Mouse (Mus musculus): ENCODE data around the gene Fam98b.

The Fam98b gene

DNA sequence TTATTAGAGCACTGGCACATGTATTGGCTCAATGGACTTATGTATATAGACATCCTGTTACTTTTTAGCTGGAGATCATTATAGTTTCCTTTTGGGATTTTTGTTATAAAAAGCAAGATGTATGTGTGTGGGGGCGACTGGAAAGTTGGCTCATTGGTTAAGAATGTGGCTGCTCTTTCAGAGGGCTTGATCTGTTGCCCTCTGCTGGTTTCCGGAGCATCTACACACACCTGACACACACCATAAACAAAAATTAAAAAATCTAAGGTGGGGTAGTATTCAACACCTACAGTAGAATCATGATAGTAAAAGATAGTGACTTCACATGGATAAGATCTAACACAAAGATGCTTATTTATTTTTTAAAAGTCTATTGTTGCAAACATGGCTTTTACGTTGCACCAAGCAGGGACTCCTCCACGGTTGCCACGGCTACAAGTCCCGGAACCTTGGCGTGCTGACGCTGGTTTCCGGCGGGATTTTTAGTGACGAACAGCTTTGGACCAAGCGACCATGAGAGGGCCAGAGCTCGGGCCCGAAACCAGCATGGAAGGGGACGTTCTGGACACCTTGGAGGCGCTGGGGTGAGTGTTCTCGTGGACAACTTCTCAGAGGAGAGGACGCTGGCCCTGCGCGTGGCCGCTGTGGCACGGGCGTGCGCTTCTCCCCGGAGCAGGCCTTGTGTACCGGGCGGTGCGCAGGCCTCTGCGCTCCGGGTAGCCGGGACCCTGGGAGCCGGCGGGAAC, at the start of gene Fam98b:
Gene Fam98b, plus strand, starts transcription at position 485 of the 746 bp plus-strand sequence.
- peak; percentile 86 for DNase-seq

DNA sequence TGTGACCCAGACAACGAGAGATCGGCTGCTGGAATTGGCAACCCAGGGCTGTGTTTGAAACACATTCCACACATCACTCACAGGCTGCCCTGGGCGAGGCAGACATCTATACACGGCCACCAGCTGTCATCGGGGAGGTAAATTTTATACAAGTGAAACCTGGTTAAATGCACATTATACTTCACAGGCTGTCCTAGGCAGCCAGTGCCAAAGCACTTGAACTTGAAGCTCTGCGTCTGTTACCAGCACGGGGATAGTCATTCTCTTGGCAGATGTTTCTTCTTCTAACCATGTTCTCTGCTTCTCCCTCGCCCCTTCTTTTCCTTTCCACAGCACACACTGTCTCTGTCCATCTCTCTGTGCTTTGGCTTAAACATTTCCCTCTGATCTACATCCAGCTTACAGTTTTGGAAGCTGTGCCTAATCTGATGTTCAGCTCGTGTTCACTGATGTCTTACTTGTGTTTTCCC, 48.6 kb upstream of the Fam98b start:
- DNase-seq, result no peak

DNA sequence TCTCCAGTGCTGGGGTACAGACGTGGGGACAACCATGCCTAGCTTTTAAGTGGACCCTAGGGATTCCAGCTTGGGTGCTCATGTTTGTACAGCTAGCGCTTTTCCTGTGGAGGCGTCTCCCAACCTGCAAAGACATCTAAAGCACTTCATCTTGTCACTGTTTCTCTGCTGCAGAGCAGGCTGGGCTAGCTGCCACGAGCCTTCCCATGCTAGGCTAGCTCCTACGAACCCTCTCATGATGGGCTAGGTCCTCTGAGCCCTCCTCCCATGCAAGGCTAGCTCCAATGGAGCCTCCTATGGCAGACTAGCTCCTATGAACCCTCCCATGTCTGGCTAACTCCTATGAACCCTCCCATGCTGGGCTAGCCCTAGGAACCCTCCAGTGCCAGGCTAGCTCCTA, 46.2 kb upstream of the Fam98b start:
- DNase-seq, result peak; percentile 41

DNA sequence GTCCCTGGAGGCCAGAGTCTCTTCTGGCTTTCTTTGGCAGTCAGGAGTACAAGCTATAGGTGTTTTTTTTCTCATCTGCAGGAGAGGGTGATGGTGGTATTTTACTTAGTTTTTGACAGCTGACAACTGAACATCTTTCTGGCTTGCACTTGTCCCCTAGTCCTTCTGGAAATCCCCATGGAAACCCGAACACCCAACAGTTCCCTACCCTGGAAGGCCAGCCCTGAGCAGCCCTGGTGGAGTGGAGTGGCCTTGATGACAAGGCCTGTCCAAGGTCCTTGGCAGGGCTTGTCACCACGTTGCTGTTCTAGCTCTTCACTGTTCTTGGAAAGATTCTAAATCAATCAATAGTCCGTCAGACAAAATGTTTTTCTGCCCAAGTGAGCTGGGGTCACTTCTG, 45.0 kb upstream of the Fam98b start:
- DNase-seq, result no peak

DNA sequence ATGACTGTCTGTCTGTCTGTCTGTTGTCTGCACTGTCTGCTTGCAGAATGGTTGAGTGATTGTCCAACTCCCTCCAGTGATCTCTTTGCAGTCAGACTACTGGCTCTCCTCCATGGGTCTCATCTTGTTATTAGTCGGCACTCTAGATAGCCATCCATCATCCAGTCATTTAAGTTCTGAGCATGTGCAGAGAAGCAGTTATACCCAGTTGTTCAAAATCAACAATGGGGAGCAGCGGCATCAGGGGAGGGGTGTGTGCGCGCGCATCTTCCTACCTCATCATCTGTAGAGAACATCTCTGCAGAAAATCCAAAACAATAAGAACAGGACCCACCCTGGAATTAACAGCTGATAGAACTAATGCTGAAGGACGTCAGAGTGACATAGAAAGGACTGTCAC, 44.5 kb upstream of the Fam98b start:
- no peak for DNase-seq

DNA sequence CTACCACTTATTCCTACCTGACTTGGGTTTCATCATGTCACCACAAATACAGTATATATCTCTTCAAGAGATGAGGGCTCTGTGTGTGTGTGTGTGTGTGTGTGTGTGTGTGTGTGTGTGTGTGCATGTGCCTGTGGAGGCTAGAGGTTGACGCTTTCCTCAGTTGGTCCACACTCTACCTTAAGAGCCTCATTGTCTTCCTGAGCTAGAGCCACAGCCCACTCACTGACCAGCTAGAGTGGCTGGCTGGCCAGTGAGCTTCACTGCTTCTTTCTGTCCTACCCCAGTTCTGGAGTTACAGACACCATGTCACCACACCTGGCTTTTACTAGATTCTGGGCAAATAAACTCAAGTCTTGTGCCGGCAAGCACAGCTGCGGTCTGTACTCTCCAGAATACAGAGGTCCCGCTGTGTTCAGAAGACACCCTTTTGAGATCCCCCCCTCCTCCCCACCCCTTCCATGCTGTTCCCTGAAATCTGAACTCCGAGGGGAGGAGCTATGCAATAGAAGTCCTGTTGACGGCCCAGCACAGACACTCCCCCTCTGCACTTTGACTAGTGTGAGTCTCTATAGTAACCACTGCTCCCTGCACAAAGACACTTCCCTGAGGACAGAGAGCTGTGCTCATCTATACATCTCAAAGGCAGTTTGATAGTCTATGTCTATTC, 39.0 kb upstream of the Fam98b start:
- DNase-seq, result no peak

DNA sequence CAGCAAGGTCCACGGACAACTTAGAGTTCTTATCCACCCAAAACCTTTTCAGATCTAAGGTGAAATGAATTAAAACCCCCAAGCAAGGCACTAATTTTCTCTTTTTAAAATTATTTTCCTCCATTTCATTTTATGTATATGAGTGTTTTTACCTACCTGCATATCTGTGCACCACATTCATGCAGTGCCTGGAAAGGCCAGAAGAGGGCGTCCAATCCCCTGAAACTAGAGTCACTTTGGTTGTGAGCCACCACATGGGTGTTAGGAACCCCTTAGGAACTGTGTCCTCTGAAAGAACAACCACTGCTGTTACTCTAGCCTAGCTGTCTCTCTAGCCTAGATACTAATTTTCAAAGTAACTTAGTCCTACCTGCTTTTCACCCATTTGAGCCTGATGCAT, 33.4 kb upstream of the Fam98b start:
- no peak for DNase-seq

DNA sequence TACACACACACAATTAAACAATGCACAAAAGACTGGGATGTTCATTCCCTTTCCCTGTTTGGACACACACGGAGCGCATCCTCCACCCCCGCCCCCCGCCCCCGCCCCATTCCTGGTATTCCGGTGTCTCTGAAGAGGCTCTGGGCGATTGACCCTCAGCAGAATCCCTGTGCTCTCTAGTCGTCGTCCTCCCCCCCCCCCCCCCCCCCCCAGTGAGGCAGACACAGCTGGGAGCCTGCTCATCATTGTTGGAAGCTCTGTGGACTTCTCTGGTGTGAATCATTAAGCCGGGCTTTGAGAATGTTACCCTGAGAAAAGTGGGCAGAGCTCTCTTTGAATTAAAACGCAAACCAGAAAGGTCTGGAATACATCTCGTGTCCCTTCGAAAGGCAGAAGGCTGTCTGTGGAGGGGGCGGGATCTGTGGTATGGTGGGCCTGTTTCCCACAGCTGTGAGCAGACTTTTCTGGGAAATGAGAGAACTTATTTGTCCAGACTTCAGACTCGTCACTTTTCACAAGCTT, 31.8 kb upstream of the Fam98b start:
- no peak for DNase-seq

DNA sequence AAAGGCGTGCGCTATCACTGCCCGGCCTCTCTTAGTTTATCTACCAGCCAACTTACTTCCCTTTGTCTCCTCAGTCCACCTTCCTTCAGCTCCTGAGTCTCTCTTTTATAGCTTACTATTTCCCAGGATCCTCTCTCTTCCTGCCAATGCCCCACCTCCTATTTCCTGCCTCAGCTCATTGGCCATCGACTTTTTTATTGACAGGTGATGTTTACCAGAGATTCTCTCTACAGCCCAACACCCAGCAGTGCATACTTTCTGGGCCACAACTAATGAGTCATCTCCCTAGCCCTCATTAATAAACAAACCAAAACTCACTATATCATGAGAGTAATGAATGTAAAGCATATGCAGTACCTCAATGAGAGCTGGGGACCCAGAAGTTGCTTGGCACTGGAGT, 30.0 kb upstream of the Fam98b start:
- no peak for DNase-seq

DNA sequence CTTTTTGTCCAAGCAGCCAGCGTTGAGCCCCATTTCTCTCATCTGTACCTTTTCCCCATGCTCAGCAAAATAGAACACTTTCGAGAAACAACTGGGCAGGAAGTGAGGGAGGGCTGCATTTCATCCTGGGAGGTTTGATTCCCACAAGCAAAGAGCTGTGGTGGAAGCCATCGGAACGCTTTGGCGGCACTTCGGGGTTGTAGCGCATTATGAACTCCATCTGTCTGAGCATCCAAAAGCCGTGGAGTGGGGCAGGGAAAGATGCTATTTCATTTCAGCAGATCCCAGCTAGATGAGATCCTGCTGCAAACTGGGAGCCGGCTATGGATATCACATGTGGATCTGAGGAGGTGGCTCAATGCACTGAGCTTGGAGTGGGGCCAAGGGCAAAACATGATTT, 26.9 kb upstream of the Fam98b start:
- no peak for DNase-seq

DNA sequence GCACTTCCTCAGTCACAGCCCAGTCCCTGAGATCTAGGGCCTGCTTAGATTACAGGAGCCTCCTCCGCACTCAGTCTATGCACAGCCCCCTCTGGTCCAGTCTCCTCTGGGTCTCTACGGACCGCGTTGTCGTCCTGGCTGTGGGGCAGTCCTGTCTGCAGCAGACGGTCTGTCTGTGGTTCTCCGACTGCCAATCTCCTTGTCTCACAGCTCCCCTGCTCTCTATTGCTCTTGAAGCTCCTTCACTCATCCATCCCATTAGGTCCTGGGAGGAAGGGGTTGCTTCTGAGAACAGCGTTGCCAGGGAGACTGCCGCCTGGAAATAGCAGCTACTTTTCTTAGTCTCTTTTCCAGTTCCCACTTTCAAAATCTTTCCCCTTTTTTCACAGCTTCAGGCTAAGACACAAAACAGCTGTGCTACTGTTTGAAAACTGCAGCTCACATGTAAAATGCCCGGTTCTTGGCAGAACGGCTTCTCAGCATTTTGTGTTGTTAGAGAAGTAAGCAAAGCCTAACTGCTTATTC, 20.9 kb upstream of the Fam98b start:
- peak; percentile 12 for DNase-seq

DNA sequence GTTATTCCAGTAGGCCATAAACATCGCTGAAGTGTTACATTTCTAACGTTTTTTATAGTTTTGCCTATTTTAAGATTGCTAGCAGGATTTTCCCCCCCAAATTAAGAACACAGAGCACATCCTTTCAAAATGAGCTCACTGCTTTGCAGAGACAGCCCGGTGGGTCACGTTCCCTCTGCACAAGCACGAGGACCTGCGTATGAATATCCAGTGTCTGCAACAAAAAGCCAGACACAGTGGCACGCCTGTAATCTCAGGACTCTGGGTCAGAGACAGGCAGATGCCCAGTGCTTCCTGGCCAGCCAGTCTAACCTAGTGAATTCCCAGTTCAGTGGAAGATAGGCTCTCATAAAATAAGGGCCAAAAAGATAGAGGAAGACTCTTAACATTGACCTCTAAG, 19.3 kb upstream of the Fam98b start:
- DNase-seq, result peak; percentile 19

DNA sequence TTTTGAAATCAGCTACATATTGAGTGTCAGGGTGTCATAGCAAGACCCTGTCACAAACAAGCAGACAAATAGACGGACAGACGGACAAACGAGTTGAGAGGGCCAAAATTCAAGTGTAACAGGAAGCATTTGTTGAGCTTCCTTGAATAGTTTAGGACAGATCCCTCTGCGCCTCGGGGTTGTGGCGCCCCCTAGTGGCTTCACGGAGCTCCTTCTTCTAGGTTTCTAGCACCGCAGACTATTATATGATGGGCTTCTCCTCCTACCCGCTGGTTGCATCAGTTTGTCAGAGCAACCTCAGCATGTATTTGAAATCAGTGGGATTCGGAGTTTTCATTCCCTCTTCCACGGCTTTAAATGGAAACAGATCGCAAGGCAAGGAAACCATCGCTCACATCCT, 18.3 kb upstream of the Fam98b start:
- DNase-seq, result peak; percentile 94

DNA sequence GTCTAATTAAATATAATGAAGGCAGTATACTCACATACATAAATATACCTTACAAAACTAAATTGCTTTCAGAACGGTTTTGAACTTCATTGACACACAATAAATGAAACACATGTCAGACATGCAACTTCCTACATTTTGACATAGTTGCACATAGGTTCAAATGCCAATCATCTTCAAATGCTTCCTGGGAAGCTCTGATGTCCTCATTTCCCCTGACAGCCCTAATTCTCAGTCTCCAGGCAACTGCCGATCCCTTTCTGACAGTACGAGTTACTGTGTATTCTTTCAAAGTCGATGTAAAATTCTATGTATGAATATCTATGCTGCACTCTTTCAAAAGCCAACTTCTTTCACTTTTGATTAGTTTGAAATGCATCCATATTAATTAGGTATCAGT, 7.6 kb upstream of the Fam98b start:
- DNase-seq, result no peak

DNA sequence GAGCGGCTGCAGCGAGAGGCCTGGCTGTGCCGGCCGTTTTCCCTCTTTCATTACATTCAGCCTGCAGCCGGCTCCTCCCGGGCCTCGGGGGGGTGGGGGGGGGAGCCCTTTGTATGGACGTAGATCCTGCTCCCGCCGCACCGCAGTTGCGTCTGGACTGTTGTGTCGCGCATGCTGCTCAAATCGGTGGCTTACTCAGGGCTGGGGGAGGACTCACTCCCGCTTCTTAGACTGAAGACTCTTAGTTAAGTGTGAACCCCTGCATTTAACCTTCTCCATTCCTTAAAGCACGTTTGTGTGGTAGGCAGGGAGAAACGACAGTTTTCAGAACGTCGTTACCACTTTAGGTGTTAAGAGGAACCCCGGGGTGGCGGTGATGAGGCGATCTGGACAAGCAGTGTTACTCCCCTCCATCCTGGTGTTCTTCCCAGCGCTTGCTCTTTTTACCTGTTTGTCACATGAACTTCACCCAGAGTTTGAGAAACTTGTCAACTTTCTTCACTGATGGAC, 517 bp downstream of the Fam98b start:
- no peak for DNase-seq

DNA sequence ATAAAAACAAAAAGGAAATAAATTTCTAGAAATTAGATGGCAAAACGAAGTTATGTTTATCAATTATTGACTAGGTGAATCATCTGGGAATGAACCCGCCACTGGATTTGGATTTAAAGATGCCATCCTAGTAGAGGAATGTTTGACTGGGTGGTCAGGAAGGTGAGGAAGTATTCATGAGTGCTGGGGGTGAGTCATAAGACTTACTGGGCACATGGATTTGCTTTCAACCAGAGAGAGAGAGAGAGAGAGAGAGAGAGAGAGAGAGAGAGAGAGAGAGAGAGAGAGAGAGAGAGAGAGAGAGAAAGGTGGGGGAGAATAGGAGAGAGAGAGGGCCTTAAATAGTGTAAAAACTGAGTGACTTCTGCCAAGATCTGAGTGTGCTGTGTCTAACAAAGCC, 5.9 kb downstream of the Fam98b start:
- no peak for DNase-seq

DNA sequence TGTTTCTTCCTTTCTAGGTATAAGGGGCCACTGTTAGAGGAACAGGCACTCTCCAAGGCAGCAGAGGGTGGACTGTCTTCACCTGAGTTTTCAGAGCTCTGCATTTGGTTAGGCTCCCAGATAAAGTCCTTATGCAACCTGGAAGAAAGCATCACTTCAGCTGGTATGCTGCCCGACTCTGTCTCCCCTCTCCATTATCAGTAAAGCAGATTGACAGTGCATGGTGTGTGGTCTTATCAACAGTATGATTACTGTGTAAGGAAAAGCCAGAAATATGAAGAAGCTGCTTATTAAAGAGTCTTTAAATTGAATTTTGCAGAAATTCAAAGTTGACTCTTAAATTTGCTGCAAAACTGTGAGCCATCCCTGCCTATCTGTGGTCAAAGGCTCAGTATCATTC, 8.1 kb downstream of the Fam98b start:
- no peak for DNase-seq

DNA sequence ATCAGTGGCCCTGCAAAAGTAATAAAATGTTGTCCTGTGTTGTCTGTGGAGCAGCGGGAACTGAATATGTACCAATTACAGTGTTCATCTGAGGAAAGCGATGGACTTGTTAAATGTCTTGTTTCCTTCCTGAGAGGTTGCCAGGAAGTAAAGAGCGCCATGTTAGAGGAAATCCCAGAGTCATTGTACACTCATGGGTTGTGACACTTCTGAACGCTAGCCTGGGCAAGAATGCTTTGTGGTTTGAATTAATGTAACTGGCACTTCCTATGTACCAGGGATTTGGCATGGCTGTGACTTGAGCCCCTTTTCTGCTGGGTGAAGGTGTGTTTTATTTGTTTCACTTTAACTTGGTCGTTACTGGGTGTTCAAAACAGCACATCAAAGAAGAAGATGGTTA, 12.6 kb downstream of the Fam98b start:
- DNase-seq, result no peak

DNA sequence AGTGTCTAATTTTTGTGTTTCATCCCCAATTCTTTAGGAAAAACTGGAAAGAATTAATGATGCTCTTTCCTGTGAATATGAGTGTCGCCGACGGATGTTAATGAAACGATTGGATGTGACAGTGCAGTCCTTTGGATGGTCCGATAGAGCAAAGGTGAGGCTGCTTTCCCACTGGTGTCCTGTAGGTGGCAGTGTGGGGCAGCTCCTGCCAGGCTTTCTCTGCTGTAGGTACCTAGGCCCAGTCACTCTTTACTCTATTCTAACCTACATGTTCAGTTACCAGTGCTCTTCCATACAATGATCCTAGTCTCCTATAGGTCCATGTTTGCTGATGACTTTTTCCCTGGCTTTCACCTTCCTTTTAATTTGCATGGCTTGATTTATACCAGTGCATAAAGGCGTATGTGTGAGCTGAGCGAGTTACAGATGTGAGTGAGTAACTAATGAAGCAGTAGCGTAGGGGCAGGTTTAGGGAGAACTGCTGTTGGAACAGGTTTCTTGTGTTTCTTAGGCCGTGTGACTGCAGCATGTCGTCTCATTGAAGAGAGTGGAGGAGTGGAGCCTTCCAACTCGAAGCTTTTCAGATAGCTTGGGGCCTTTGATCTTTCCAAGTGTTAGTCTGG, 14.4 kb downstream of the Fam98b start:
- peak; percentile 38 for DNase-seq

DNA sequence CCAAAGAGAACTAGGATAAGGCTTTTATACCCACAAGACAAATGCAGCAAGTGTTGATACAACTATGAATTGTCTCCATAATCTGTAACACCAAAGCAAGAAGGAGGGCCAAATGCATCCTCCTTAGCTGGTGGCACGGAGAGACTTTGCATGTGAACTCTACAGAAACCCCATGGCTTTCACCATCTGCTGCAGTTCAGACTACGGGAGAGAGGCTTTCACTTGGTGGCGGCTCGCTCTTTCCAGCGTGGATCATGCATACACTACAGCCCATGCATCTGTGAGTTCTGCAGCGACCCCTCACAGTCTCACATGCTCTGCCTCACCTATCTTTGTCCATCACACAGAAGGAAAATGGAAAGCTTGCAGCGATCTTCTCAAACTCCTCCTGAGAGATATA, 38.8 kb downstream of the Fam98b start:
- no peak for DNase-seq

DNA sequence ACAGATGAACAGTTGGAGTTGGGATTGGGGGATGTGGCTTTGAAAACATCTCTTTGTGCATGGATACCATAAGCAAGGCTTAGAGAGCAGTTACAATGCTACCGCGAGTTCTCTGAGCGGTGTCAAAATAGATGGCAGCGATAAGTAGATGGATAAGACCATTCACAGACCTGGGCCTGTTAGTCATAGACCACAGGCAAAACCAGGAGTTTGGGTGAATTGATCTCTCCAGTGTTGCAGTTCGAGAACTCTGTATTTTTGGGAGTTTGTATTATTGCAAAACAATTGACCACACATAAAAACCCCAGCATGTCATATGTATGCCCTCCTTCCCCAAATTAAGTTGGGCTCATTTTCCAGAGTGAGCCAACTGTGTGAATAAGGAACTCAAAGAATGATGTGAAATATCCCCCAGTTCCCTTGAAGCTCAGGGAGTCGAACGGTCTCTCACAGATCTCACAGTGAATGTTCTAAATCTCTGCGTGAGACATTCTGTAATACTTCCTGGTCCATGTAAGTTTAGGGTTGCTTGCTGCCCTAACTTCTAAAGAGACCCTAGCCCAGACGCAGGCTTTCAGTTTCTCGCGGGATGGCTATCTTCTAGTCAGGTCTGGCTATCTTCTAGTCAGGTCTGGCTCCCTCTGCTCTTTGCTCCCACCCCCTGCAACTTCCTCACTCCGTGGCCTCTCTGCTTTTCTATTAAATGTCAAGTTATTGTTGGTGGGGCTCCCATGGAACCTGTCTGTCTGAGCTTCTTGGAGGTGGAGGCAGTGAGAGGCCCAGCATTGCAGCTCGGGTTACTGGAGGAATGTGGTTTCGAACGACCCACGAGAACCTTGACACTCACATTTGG, 50.3 kb downstream of the Fam98b start:
- DNase-seq, result no peak
